Mouse (Mus musculus) embryonic fibroblast, embryonic 13.5 days (primary cell): ENCODE data around the gene Auts2.

Experiments used
- CTCF ChIP-seq: IDR thresholded peaks from 2 replicates; pipeline ENCODE4 v1.5.1; 2011; ENCODE audit warnings: mild to moderate bottlenecking, control low read depth, low read length, moderate library complexity, borderline replicate concordance; ENCODE audit not compliant: insufficient read depth
- POLR2A ChIP-seq: IDR thresholded peaks from 2 replicates; pipeline ENCODE4 v1.6.1; 2011; ENCODE audit warnings: low read depth, mild to moderate bottlenecking, control low read depth, low read length, moderate library complexity

DNA sequence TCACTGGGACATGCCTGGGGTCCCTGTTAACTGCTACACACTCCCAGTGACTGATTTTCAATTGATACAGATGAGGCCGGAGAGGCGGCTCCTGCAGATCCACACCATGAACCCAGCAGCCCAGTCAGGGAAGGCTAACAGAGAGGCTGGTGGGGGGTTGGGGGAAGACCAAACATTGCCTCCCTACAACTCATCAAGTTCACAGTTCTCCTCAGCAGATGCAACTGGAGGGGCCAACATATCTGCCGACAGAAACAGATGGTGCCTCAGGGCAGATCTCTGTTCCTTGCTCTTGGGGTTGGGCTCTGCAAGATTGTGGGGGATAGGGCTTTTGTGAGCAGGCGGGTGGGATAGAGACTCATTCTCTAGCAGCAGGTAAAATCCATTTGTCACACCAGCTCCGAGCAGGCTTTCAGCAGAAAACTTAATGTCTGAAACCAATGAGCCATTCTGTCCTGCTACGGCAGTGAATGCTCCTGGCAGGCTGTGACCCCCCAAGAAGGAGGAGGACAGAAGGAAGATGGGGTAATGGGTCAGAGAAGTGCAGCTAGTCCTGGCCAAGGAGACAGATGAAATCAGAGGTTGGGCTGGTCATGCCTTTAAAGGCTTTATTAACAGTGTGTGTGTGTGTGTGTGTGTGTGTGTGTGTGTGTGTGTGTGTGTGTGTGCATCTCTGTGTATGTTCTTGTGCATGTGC lies 740.7 kb downstream of the Auts2 start:
- no peak for TF ChIP-seq CTCF
- TF ChIP-seq POLR2A = no peak
